Mouse (Mus musculus) mature B cell (primary cell): ENCODE results near the gene Gna11.

Experiments
- in situ Hi-C: fragments of 300-500 bp; cut with MboI; formaldehyde crosslinking; loops from 2 replicates; pipeline ENCODE4 v1.14.3; 2019

Gene Gna11

GRCm38 (mm10) chr10:81485479-81486018 lies 59.4 kb downstream of the Gna11 start:
- in situ Hi-C loops, result no loop called here

- in situ Hi-C loops, result no loop called here
Measured at GRCm38 (mm10) chr10:81485060-81485449, 59.9 kb downstream of the Gna11 start.

GRCm38 (mm10) chr10:81484441-81485059 lies 60.4 kb downstream of the Gna11 start:
- in situ Hi-C loops, result no loop called here

DNA sequence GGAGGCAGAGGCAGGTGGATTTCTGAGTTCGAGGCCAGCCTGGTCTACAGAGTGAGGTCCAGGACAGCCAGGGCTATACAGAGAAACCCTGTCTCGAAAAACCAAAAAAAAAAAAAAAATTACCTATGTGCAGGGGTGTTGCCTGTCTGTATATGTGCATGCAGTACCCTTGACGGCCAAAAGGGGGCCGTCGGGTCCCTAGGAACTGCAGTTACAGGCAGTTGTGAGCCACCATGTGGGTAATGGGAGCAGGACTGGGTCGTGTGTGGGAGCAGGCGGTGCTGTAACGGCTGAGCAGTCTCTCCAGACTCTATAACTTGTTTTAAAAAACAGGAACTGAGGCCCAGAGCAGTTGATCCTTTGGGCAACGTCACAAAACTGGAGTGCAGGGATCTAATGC lies 61.0 kb downstream of the Gna11 start:
- in situ Hi-C loops, result no loop called here

DNA sequence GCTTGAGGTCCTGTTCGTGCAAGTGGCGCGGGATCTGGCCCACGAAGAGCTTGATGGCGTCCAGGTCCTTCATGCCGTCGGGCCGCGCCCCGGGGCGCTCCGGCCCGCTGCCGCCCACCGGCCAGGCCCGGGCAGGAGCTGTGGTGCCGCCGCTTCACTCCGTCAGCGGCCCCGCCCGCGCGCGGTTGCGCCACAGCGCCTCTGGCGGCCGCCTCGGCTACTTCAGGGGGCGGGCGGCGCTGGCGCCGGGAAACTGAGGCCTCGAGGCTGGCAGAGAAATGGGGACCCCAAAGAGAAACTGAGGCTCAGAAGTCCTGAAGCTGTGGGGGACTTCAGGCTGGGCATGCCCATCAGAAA lies 62.5 kb downstream of the Gna11 start, which contains the start of gene Celf5:
Gene Celf5, minus strand, starts transcription at position 177 of the 357 bp plus-strand sequence.
- in situ Hi-C loops, result no loop called here

DNA sequence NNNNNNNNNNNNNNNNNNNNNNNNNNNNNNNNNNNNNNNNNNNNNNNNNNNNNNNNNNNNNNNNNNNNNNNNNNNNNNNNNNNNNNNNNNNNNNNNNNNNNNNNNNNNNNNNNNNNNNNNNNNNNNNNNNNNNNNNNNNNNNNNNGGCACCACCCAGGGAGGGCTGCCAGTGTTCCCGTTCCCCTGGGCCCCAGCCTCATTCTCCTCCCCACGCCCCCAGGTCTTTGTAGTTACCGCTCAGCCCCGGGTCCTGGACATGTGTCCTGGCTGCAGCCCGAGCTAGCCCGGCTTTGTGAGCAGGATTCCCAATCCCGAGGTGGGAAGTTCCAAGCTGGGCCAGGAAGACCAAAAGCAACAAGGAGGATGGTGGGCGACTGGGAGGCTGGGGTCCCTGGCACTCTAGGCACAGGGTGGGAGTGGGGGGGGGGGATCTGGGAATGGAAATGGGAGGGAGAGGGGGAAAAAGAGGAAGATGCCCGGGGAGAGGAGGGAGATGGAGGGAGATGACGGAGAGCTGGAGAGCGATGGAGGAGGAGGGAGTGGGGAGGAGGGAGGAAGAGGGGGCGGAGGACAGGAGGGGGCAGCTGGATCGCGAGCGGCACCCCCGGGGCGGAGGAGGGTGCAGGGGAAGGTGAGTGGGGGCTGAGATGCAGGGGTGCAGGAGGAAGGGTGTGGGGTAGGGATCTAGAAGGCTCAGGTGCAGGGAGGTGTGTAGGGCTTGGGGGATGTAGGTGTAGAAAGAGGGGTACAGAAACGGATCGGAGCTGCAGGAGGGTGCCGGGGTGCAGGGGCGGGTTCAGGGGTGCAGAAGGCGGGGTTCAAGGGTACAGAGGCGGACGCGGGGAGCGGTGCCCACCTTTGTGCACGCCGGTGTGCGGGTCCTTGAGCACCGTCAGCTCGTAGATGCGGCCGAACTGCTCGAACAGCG lies 63.1 kb downstream of the Gna11 start:
- in situ Hi-C loops, result no loop called here
